Mouse (Mus musculus) gastrocnemius, adult 2 months (tissue): ENCODE results near the gene Actr1b. TPM values are rescaled to one million over a fixed set of nuclear protein-coding genes. Genes with fewer than 3 reads are reported as not detected.

ENCODE experiments used
- DNase-seq: peaks from one replicate; pipeline ENCODE4 v3.0.0; 2022
- H3K27ac ChIP-seq: fragments of 200-600 bp; 2 replicates; pipeline ENCODE4 v1.8.1; 2022; ENCODE audit warnings: mild to moderate bottlenecking
- H3K4me3 ChIP-seq: fragments of 200-600 bp; 2 replicates; pipeline ENCODE4 v1.8.1; 2022; ENCODE audit warnings: mild to moderate bottlenecking, moderate library complexity
- CTCF ChIP-seq: fragments of 200-600 bp; IDR thresholded peaks from 2 replicates; pipeline ENCODE4 v1.8.1; 2022; ENCODE audit warnings: antibody characterized with exemption, mild to moderate bottlenecking, moderate library complexity
- intact Hi-C: fragments of 180-260 bp; cut with DNase I; formaldehyde crosslinking; loops from one replicate; pipeline ENCODE4 v1.15.1; 2025
- total RNA-seq, 2 experiments: library from RNA; stranded (reverse); gene quantifications; 2 replicates each; pipeline ENCODE4 v1.2.3; 2021

The Actr1b gene
- total RNA-seq, 2 experiments from 2014 or later, result 120 to 155 TPM

- no peak overlapping the region for H3K4me3 ChIP-seq
- no peak for TF ChIP-seq CTCF
- H3K27ac ChIP-seq, result no peak overlapping the region
- DNase-seq, result no peak
- intact Hi-C loops, result no loop called here
These were observed 9.8 kb upstream of the Actr1b start for GRCm38 (mm10) chr1:36724057-36724431.

DNA sequence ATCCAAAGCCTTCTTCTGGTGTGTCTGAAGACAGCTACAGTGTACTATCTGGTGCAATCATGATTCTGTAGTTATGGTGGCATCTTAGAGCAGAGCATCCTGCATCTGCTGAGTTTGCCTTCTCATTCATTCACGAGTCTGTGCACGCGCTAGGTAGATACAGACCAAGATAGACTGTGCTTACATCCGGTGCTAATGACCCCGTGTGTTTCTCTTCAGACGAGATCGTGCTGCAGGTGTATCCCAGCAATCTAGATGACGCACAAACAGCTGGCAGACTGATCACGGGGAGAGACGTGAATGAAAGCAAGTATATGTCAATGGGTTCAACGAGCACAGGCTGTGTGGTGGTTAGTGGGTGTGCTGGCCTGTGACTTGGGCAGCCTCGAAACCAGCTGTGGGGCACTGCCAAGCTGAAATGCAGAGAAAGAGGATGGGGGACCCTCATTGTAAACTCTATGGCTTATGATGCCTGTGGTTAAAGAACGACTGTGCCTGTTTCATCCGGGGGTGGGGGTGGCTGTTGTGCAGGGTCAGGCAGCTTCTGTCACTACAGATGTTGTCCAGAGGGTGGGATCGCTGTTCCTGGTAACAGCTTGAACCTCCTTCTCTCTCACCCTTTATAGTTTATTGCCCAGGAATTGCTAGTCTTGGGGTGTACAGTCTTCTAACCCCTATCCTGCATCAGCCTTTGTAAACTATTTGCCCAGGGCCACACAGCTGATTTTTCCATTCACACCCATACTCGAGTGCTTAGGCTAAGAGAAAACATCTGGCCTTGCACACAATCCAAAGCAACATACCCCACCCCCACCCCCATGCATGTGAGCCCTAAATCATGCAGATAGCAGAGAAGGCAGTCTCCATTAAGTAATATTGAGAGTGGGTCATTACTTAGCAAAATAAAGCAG lies 9.2 kb upstream of the Actr1b start:
- Histone ChIP-seq H3K27ac (no peak overlapping the region), H3K4me3 (no peak overlapping the region)
- no peak for TF ChIP-seq CTCF
- intact Hi-C loops, result no loop called here
- no peak for DNase-seq

DNA sequence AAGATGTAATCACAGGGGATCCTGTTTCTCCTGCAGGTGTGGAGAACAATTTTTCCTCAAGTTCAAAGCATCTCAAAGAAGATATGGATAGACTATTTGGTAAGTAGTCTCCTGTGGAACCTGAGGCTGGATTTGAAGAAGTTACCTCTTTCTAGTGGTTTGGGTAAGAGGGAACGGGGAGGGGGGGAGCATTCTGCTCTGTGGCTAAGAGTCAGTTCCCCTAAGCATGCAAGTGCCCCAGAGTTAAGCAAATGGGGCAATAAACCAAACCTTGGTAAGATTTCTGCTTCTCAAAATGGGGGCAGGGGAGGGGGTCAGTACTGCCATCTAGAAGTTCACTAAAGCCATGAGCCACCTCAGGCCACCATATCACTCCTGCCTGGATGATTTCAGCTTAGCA lies 4.6 kb upstream of the Actr1b start:
- DNase-seq, result no peak
- intact Hi-C loops, result no loop called here

DNA sequence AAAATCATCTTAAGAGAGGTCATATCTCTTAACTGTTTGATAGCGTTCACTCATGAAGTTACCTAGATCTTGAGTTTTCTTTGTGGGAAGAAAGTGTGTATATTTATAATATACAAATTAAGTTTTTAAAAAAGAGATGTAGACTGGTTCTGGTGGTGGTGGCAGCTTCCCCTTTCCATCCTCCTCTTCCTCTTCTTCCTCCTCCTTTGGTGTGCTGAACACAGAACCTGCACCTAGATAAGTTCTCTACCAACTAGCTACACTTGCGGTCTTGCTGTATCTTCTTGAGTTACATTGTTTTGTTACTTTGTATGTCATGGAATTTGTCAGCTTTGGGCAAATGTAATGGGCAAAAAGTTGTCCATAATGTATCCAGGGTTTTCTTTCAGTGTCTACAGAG lies 3.1 kb downstream of the Actr1b start:
- no peak for TF ChIP-seq CTCF
- intact Hi-C loops, result no loop called here
- no peak overlapping the region for H3K27ac ChIP-seq
- no peak overlapping the region for H3K4me3 ChIP-seq
- no peak for DNase-seq

More for the DNA sequence above, 4.6 kb upstream of the Actr1b start:
- H3K4me3 ChIP-seq, result no peak overlapping the region
- no peak overlapping the region for H3K27ac ChIP-seq
- TF ChIP-seq CTCF, result no peak

GRCm38 (mm10) chr1:36709854-36710280 lies 4.4 kb downstream of the Actr1b start, which contains the start of gene 4933424G06Rik:
4933424G06Rik (plus strand) TSS chr1:36710149.
- Histone ChIP-seq H3K4me3 (peak within 1 kb of the TSS; percentile 89), H3K27ac (peak within 1 kb of the TSS; percentile 98)
- intact Hi-C loops, result loop anchor here (2.0 kb wide), 1 partner anchor 15 kb away; no protein-coding TSS in a partner anchor
- peak; percentile 99 for DNase-seq
- no peak for TF ChIP-seq CTCF

GRCm38 (mm10) chr1:36709055-36709853 lies 5.0 kb downstream of the Actr1b start:
- TF ChIP-seq CTCF, result peak; percentile 47
- intact Hi-C loops, result loop anchor here (2.0 kb wide), 1 partner anchor 14 kb away; no protein-coding TSS in a partner anchor
- peak overlapping the region; percentile 98 for H3K27ac ChIP-seq
- H3K4me3 ChIP-seq, result peak overlapping the region; percentile 89
- DNase-seq, result peak; percentile 47

DNA sequence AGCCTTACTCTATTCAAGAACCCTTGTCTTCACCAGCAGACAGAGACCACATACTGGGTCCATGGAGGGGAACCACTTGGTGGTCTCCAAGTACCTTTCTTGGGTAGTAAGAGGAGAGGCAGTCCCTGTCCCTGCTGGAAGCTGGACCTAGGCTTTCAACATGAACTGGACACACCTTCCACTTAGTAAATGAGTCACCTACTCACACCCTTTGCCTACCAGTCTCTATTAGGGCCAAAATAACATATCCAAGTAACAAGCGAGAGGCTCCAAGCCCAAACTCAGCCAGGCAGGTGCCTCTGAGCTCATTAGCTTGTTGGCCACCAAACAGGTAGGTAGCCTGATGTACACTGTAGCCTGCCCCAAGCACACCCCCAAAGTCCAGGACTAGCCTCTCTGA lies 5.6 kb downstream of the Actr1b start:
- peak overlapping the region; percentile 89 for H3K4me3 ChIP-seq
- peak overlapping the region; percentile 98 for H3K27ac ChIP-seq
- no peak for DNase-seq
- TF ChIP-seq CTCF, result no peak
- intact Hi-C loops, result loop anchor here (2.0 kb wide), 1 partner anchor 14 kb away; no protein-coding TSS in a partner anchor

GRCm38 (mm10) chr1:36707797-36708196 lies 6.4 kb downstream of the Actr1b start:
- TF ChIP-seq CTCF, result no peak
- intact Hi-C loops, result loop anchor here (2.0 kb wide), 1 partner anchor 13 kb away; no protein-coding TSS in a partner anchor
- no peak for DNase-seq
- H3K27ac ChIP-seq, result peak overlapping the region; percentile 98
- peak overlapping the region; percentile 89 for H3K4me3 ChIP-seq

- intact Hi-C loops, result no loop called here
- Histone ChIP-seq H3K4me3 (peak overlapping the region; percentile 11; the same call in 1 of the 2 replicates), H3K27ac (peak overlapping the region; percentile 48; the same call in 1 of the 2 replicates)
- no peak for DNase-seq
- no peak for TF ChIP-seq CTCF
These were observed 7.1 kb downstream of the Actr1b start for GRCm38 (mm10) chr1:36707166-36707565.

GRCm38 (mm10) chr1:36697030-36697429 lies 17.2 kb downstream of the Actr1b start:
- no peak overlapping the region for H3K27ac ChIP-seq
- TF ChIP-seq CTCF, result no peak
- H3K4me3 ChIP-seq, result no peak overlapping the region
- no peak for DNase-seq
- intact Hi-C loops, result no loop called here

DNA sequence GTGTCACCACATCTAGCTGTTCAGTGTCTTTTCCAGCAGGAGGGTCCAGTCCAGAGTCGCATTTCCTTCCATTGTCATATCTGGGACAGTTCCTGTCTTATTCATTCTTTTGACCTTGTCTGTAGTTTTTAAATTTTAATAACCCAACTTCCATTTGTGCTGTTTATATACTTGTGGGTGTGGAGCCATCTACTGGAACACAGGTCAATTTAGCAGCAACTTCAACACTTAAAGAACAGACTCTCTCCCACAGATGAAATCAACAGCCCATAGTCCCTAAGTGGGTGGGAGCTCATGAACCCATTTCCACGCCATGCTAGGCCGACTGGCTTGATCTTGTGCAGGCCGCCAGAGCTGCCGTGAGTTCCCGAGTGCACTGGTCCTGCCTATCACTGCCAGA lies 17.8 kb downstream of the Actr1b start:
- no peak overlapping the region for H3K4me3 ChIP-seq
- intact Hi-C loops, result no loop called here
- H3K27ac ChIP-seq, result no peak overlapping the region
- no peak for TF ChIP-seq CTCF
- no peak for DNase-seq

- H3K4me3 ChIP-seq, result no peak overlapping the region
- intact Hi-C loops, result loop anchor here (2.0 kb wide), 1 partner anchor 14 kb away; no protein-coding TSS in a partner anchor
- H3K27ac ChIP-seq, result no peak overlapping the region
- DNase-seq, result no peak
- TF ChIP-seq CTCF, result no peak
These were observed 19.4 kb downstream of the Actr1b start for GRCm38 (mm10) chr1:36694871-36695270.
